Comparison of ENCODE assay signal across 8 mouse cellular contexts in the genomic region with DNA sequence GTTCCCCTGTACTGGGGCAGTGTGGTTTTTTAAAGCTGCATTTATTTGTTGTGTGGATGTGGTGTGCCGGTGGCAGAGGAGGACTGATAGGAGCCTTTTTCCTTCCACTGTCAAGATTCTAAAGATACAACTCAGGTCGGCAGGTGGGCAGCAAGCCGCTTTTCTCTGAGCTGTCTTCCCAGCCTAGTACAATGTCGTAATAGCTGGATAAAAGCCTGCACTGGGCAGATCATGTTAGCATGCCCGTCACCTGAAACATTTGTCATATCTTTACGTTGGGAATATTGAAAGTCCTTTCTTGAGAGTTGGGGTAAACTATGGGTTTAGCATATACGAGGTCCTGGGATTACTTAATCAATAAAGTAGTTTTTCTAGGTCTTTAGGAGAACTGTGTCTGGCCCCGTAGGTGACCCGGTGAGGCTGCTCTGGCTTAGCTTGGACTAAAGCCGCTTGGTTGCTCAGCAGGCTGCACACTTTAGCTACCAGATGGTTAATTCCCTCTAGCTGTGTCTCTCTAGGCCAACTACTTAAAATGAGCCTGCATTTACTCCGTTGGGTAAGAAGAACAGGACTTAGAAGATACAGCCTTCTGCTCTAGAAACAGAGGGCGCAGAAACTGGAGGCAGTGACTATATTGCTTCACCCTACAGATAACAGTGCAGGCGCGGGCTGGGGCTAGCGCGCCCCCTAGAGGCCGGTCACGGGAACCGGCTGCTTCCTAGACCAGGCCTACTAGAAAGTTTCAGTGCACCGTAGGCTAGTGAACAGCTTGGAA. TPM values are rescaled to one million over a fixed set of nuclear protein-coding genes. Genes with fewer than 3 reads are reported as not detected.
A peak's percentile ranks its signal among the peaks of the same experiment; 100 is the strongest.
DNase-seq lines count a peak whose midpoint lies in the region; ATAC-seq and TF ChIP-seq lines count a peak whose summit lies in the region.

No protein-coding gene starts in this region.

- no peak for ATAC-seq in midbrain, embryonic 16.5 days
- peak; percentile 73 for ATAC-seq in intestine, postnatal 0 days
- peak; percentile 82; the same call in 1 of the 2 replicates for ATAC-seq in limb, embryonic 14.5 days (ENCODE audit: low FRiP score, low read depth)

- no peak overlapping the region for H3K4me3 ChIP-seq in midbrain, embryonic 10.5 days
- H3K4me3 ChIP-seq in midbrain, embryonic 16.5 days (ENCODE audit: low read depth, low read length), result no peak overlapping the region
- H3K4me3 ChIP-seq in intestine, postnatal 0 days (ENCODE audit: low read depth, low read length), result no peak overlapping the region
- no peak overlapping the region for H3K4me3 ChIP-seq in limb, embryonic 14.5 days (replicated peaks; ENCODE audit: low read length)

- H3K27me3 ChIP-seq in midbrain, embryonic 10.5 days (ENCODE audit: low read depth, poor library complexity, severe bottlenecking), result no peaks in the 10 kb centered on the region
- H3K27me3 ChIP-seq in midbrain, embryonic 16.5 days (ENCODE audit: control insufficient read depth, insufficient read depth, low read depth, low read length), result no peaks in the 10 kb centered on the region
- H3K27me3 ChIP-seq in intestine, postnatal 0 days (replicated peaks; ENCODE audit: control insufficient read depth, insufficient read depth, low read length), result no peaks in the 10 kb centered on the region
- no peaks in the 10 kb centered on the region for H3K27me3 ChIP-seq in limb, embryonic 14.5 days (ENCODE audit: control insufficient read depth, insufficient read depth, low read length)
- H3K27me3 ChIP-seq in splenic B cell, adult 2 months (ENCODE audit: control insufficient read depth, insufficient read depth, low read length, poor library complexity, severe bottlenecking), result no peaks in the 10 kb centered on the region

- H3K36me3 ChIP-seq in midbrain, embryonic 10.5 days, result no peaks in the 10 kb centered on the region
- no peaks in the 10 kb centered on the region for H3K36me3 ChIP-seq in midbrain, embryonic 16.5 days (ENCODE audit: control insufficient read depth, insufficient read depth, low read length)
- no peaks in the 10 kb centered on the region for H3K36me3 ChIP-seq in intestine, postnatal 0 days (ENCODE audit: control insufficient read depth, insufficient read depth)
- H3K36me3 ChIP-seq in limb, embryonic 14.5 days (ENCODE audit: control insufficient read depth, insufficient read depth, low read length), result no peaks in the 10 kb centered on the region
- H3K36me3 ChIP-seq in splenic B cell, adult 2 months (ENCODE audit: control insufficient read depth, insufficient read depth, low read length, poor library complexity, severe bottlenecking), result no peaks in the 10 kb centered on the region

- H3K4me1 ChIP-seq in midbrain, embryonic 10.5 days, result peaks cover 8% of the 10 kb centered on the region; the same call in 1 of the 2 replicates
- H3K4me1 ChIP-seq in midbrain, embryonic 16.5 days (ENCODE audit: control insufficient read depth, insufficient read depth, low read length), result no peaks in the 10 kb centered on the region
- H3K4me1 ChIP-seq in intestine, postnatal 0 days (replicated peaks; ENCODE audit: control insufficient read depth, insufficient read depth, low read length), result no peaks in the 10 kb centered on the region
- H3K4me1 ChIP-seq in limb, embryonic 14.5 days (ENCODE audit: control insufficient read depth, insufficient read depth, low read length), result no peaks in the 10 kb centered on the region

- no peak overlapping the region for H3K4me2 ChIP-seq in midbrain, embryonic 16.5 days (ENCODE audit: low read length)
- H3K4me2 ChIP-seq in intestine, postnatal 0 days (replicated peaks; ENCODE audit: low read depth), result peak overlapping the region; percentile 35
- H3K4me2 ChIP-seq in limb, embryonic 14.5 days (replicated peaks; ENCODE audit: low read depth, low read length, severe bottlenecking), result no peak overlapping the region

- H3K9ac ChIP-seq in midbrain, embryonic 16.5 days (ENCODE audit: low read depth, low read length), result no peak overlapping the region
- H3K9ac ChIP-seq in intestine, postnatal 0 days (ENCODE audit: low read depth, low read length), result no peak overlapping the region
- no peak overlapping the region for H3K9ac ChIP-seq in limb, embryonic 14.5 days (ENCODE audit: low read depth, low read length, severe bottlenecking)

- no peak for TF ChIP-seq POLR2A in limb, embryonic 14.5 days (IDR thresholded peaks at IDR 0.05; ENCODE audit: borderline replicate concordance, extremely low read depth, insufficient read depth, insufficient read length)

- peak; percentile 97 for TF ChIP-seq CTCF in intestine, postnatal 0 days (IDR thresholded peaks at IDR 0.05; ENCODE audit: low read depth)

- peak; percentile 82 for DNase-seq in midbrain, embryonic 10.5 days (ENCODE audit: low spot score)
- peak; percentile 67 for DNase-seq in embryo, embryonic 10 days (ENCODE audit: low spot score)
- peak; percentile 76 for DNase-seq in gastrocnemius, postnatal 25 days
- DNase-seq in limb, embryonic 14.5 days (ENCODE audit: low spot score), result peak; percentile 64
- DNase-seq in naive thymus-derived CD4-positive, alpha-beta T cell, adult 2 months (ENCODE audit: low read depth), result peak; percentile 82
- DNase-seq in splenic B cell, adult 2 months (ENCODE audit: low read depth, low spot score), result peak; percentile 83

- no peak overlapping the region for H3K27ac ChIP-seq in midbrain, embryonic 10.5 days (replicated peaks)
- no peak overlapping the region for H3K27ac ChIP-seq in midbrain, embryonic 16.5 days (ENCODE audit: low read length)
- no peak overlapping the region for H3K27ac ChIP-seq in intestine, postnatal 0 days (ENCODE audit: low read depth, low read length)
- no peak overlapping the region for H3K27ac ChIP-seq in limb, embryonic 14.5 days (replicated peaks; ENCODE audit: low read depth, low read length)

- 45% methylated on average over 20 of the region's 20 CpGs for WGBS in midbrain, embryonic 10.5 days
- 39% methylated on average over 20 of the region's 20 CpGs for WGBS in midbrain, embryonic 16.5 days
- 41% methylated on average over 20 of the region's 20 CpGs for WGBS in intestine, postnatal 0 days
- WGBS in limb, embryonic 14.5 days, result 44% methylated on average over 20 of the region's 20 CpGs

- no peaks in the 10 kb centered on the region for H3K9me3 ChIP-seq in midbrain, embryonic 10.5 days (replicated peaks)
- H3K9me3 ChIP-seq in midbrain, embryonic 16.5 days (replicated peaks; ENCODE audit: control insufficient read depth, low read length, poor library complexity, severe bottlenecking), result no peaks in the 10 kb centered on the region
- H3K9me3 ChIP-seq in intestine, postnatal 0 days (ENCODE audit: control insufficient read depth), result no peaks in the 10 kb centered on the region
- no peaks in the 10 kb centered on the region for H3K9me3 ChIP-seq in limb, embryonic 14.5 days (ENCODE audit: control insufficient read depth, low read length)

RNA-seq across cellular contexts. Expression of a gene that starts 58.2 kb away (rescaled TPM):
- 90.8 and 90.9 TPM in 2 replicates for polyA plus RNA-seq in midbrain, embryonic 10.5 days (2016; fragmentation: Nextera tagmentation; extraction: Ambion mirVana)
- polyA plus RNA-seq in midbrain, embryonic 16.5 days (2015; fragmentation: Nextera tagmentation; extraction: Ambion mirVana), result 77.6 and 84.2 TPM in 2 replicates
- 10 to 100 TPM; 89.3 to 89.8 TPM for total RNA-seq in gastrocnemius, postnatal 25 days (2021)
- 18.9 and 20.0 TPM in 2 replicates for polyA plus RNA-seq in intestine, postnatal 0 days (2015; fragmentation: Nextera tagmentation; extraction: Ambion mirVana)
- 26.6 and 30.8 TPM in 2 replicates for polyA plus RNA-seq in limb, embryonic 14.5 days (2012; rRNA removed)
- polyA plus RNA-seq in limb, embryonic 14.5 days (2014; fragmentation: Nextera tagmentation; extraction: Ambion mirVana), result 53.0 and 56.1 TPM in 2 replicates

RNA-seq across cellular contexts. Expression of a gene that starts 58.8 kb away (rescaled TPM):
- polyA plus RNA-seq in midbrain, embryonic 10.5 days (2016; fragmentation: Nextera tagmentation; extraction: Ambion mirVana), result 13.7 and 14.6 TPM in 2 replicates
- polyA plus RNA-seq in midbrain, embryonic 16.5 days (2015; fragmentation: Nextera tagmentation; extraction: Ambion mirVana), result 62.0 and 64.9 TPM in 2 replicates
- total RNA-seq in gastrocnemius, postnatal 25 days (2021), result 10 to 100 TPM; 37.5 to 42.2 TPM
- 36.1 and 36.5 TPM in 2 replicates for polyA plus RNA-seq in intestine, postnatal 0 days (2015; fragmentation: Nextera tagmentation; extraction: Ambion mirVana)
- 11.6 and 12.4 TPM in 2 replicates for polyA plus RNA-seq in limb, embryonic 14.5 days (2012; rRNA removed)
- 22.4 and 24.5 TPM in 2 replicates for polyA plus RNA-seq in limb, embryonic 14.5 days (2014; fragmentation: Nextera tagmentation; extraction: Ambion mirVana)
